Mouse (Mus musculus): ENCODE measurements at regions not wholly inside any gene's neighbourhood (a gene's known extent, or its start where the extent isn't known, plus 50 kb on each side); places are given as distances from the start of the nearest gene placed in this dataset.

GRCm38 (mm10) chr16:47017486-47017885, 519.2 kb upstream of the Nectin3 start:
- TF ChIP-seq CTCF (IDR thresholded peaks at IDR 0.05; ENCODE audit: borderline replicate concordance, extremely low read depth, insufficient read depth, insufficient read length) = no peak
- TF ChIP-seq POLR2A (IDR thresholded peaks at IDR 0.05; ENCODE audit: borderline replicate concordance, extremely low read depth, insufficient read depth, insufficient read length, poor library complexity, severe bottlenecking) = no peak

Measured in brain, embryonic 14.5 days (tissue).